Mouse (Mus musculus) olfactory bulb, adult 2 months (tissue): ENCODE measurements around the gene Tenm3.

Experiments used
- CTCF ChIP-seq: fragments of 200-500 bp; IDR thresholded peaks from 2 replicates; pipeline ENCODE4 v1.5.1; 2012; ENCODE audit warnings: low read depth, mild to moderate bottlenecking, low read length, moderate library complexity; ENCODE audit not compliant: insufficient read depth
- POLR2A ChIP-seq: fragments of 200-500 bp; IDR thresholded peaks from 2 replicates; pipeline ENCODE4 v1.6.1; 2012; ENCODE audit warnings: mild to moderate bottlenecking, low read depth, low read length, moderate library complexity; ENCODE audit not compliant: insufficient read depth

DNA sequence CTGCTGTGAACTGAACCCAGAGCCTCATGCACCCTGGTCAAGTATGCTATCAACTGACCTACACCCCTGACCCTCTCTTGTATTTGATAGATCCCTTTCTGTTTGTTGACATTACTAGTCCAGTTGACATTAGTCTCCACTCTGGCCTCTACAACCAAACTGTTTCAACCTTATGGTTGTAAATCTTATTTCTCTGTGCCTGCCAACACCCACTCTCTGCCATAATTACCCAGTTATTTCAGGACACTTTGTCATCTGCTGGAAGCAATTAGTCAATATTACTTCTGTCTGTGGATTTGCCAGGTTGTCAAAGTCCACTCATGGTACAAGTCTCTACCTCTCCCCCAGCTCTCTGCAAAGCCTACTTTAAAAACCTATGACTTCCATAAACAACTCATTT lies 326.3 kb downstream of the Tenm3 start:
- TF ChIP-seq CTCF, result no peak
- TF ChIP-seq POLR2A, result no peak
